Mouse (Mus musculus) embryonic facial prominence, embryonic 15.5 days (tissue): ENCODE results near the gene Tmcc3. TPM values are rescaled to one million over a fixed set of nuclear protein-coding genes. Genes with fewer than 3 reads are reported as not detected.

Experiments used
- ATAC-seq: fragments of 200-750 bp; cut with Nextera tagmentation; 2 replicates; pipeline ENCODE4 v1.8.0; 2017; ENCODE audit warnings: low read depth, moderate TSS enrichment; ENCODE audit not compliant: insufficient number of reproducible peaks, low FRiP score, low TSS enrichment
- H3K27ac ChIP-seq: fragments of 300-500 bp; sonication (generic); replicated peaks from 2 replicates; pipeline ENCODE4 v1.5.1; 2015; ENCODE audit warnings: mild to moderate bottlenecking, inconsistent platforms
- H3K27me3 ChIP-seq: fragments of 300-500 bp; sonication (generic); 2 replicates; pipeline ENCODE4 v1.6.1; 2015; ENCODE audit warnings: inconsistent platforms
- H3K36me3 ChIP-seq: fragments of 300-500 bp; sonication (generic); 2 replicates; pipeline ENCODE4 v1.6.1; 2015; ENCODE audit warnings: mild to moderate bottlenecking, inconsistent platforms
- H3K4me1 ChIP-seq: fragments of 300-500 bp; sonication (generic); 2 replicates; pipeline ENCODE4 v1.6.1; 2015; ENCODE audit warnings: inconsistent platforms
- H3K4me2 ChIP-seq: fragments of 300-500 bp; sonication (generic); replicated peaks from 2 replicates; pipeline ENCODE4 v1.6.1; 2015; ENCODE audit warnings: mild to moderate bottlenecking, inconsistent platforms
- H3K4me3 ChIP-seq: fragments of 300-500 bp; sonication (generic); replicated peaks from 2 replicates; pipeline ENCODE4 v1.5.1; 2015; ENCODE audit warnings: mild to moderate bottlenecking, inconsistent platforms
- H3K9ac ChIP-seq: fragments of 300-500 bp; sonication (generic); 2 replicates; pipeline ENCODE4 v1.6.1; 2015; ENCODE audit warnings: inconsistent platforms
- H3K9me3 ChIP-seq: fragments of 300-500 bp; sonication (generic); replicated peaks from 2 replicates; pipeline ENCODE4 v1.6.1; 2016; ENCODE audit warnings: inconsistent platforms
- WGBS: fragments of 180-500 bp; shearing (Covaris S2); methylation state at CpG from one replicate; pipeline ENCODE4 v1.1.7; 2015; 5-methylcytosine and 5-hydroxymethylcytosine counted together
- polyA plus RNA-seq: library from polyadenylated mRNA; unstranded; fragments of >200 nt; fragmentation: Nextera tagmentation; extraction: Ambion mirVana; gene quantifications from 2 replicates; pipeline ENCODE4 v1.2.1, GENCODE M21; 2015

Gene Tmcc3
- polyA plus RNA-seq, 1 experiment from 2014 or later, result 14.2 TPM

- WGBS, result 66% methylated on average over 3 of the region's 3 CpGs
- Histone ChIP-seq H3K4me3 (no peak overlapping the region), H3K27ac (no peak overlapping the region), H3K36me3 (no peaks in the 10 kb centered on the region), H3K27me3 (no peaks in the 10 kb centered on the region), H3K4me1 (peaks cover 9% of the 10 kb centered on the region), H3K9me3 (no peaks in the 10 kb centered on the region), H3K4me2 (no peak overlapping the region), H3K9ac (no peak overlapping the region)
- no peak for ATAC-seq
Observed at GRCm38 (mm10) chr10:94405456-94405855, 93.7 kb downstream of the Tmcc3 start.

GRCm38 (mm10) chr10:94406821-94407220 lies 95.1 kb downstream of the Tmcc3 start:
- no peaks in the 10 kb centered on the region for H3K36me3 ChIP-seq

DNA sequence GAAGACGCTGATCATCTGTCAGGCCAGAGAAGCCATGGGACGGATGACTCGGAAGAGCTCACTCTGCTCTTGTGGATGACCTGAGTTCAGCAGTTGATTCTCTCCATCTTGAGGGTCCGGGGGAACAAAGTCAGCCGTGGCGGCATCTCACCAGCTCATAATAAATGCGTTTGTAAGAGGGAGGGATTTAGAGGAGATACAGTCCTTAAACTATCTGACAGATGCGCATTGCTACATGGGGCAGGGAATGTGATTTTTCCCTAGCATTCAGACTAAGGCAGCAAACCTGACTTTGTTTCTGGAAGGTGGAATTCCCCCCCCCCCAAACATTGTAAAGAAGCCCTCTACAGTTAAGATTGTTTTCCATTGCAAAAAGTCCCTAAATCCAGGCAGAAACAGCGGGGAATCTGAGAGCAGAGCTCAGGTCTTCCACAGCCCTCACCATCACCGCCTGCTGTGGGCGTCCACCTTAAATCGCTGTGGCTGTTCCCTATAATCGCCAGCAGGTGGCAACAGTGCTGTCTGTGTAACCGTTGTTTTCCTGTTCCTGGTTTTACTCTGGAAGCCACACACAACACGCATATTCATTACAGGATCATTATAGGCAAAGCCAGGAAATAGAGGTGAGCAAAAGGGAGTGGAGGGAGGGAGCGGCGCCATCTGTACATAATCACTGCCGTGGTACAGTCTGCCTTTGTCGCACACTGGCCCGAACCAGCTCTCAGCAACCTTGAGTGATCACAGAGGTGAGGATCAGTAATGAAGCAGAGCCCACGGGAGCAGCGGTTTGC lies 96.8 kb downstream of the Tmcc3 start:
- Histone ChIP-seq H3K4me1 (peaks cover 12% of the 10 kb centered on the region), H3K4me2 (peak overlapping the region; percentile 51), H3K9ac (0 out of 2 replicates have a peak overlapping the region, but pooled peaks have one; percentile 23), H3K4me3 (peak overlapping the region; percentile 32), H3K36me3 (no peaks in the 10 kb centered on the region), H3K9me3 (no peaks in the 10 kb centered on the region), H3K27me3 (no peaks in the 10 kb centered on the region), H3K27ac (no peak overlapping the region)
- WGBS, result 19% methylated on average over 22 of the region's 22 CpGs
- ATAC-seq, result peak; percentile 77

More at GRCm38 (mm10) chr10:94406821-94407220, 95.1 kb downstream of the Tmcc3 start:
- Histone ChIP-seq H3K27ac (no peak overlapping the region), H3K4me1 (peaks cover 9% of the 10 kb centered on the region), H3K9me3 (no peaks in the 10 kb centered on the region), H3K4me3 (no peak overlapping the region), H3K4me2 (no peak overlapping the region), H3K27me3 (no peaks in the 10 kb centered on the region), H3K9ac (no peak overlapping the region)
- ATAC-seq, result no peak
- 90% methylated on average over 7 of the region's 7 CpGs for WGBS

DNA sequence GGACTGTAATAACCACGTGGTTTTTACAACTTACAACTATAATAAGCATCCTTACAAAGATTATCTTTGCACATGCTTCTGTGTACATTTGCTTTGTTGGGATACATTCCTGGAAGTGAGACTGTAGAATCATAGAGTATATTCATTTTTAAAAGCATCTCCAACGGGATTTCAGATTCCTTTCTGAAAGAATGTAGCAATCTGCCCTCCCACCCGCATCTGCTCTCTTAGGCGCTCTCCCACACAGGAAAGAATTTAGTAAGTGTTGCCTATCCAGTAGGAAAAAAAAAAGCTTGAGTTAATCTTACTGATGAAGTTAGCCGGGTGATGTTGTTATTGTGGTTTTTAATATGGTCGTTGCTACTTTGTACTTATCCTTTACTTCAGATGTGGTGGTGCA lies 97.9 kb downstream of the Tmcc3 start:
- H3K4me1 ChIP-seq, result peaks cover 23% of the 10 kb centered on the region
- no peak for ATAC-seq
- no peak overlapping the region for H3K4me3 ChIP-seq
- no peak overlapping the region for H3K4me2 ChIP-seq
- H3K27me3 ChIP-seq, result no peaks in the 10 kb centered on the region
- no peak overlapping the region for H3K9ac ChIP-seq
- H3K36me3 ChIP-seq, result no peaks in the 10 kb centered on the region
- no peaks in the 10 kb centered on the region for H3K9me3 ChIP-seq
- no peak overlapping the region for H3K27ac ChIP-seq
- WGBS, result 52% methylated on average over 6 of the region's 6 CpGs

DNA sequence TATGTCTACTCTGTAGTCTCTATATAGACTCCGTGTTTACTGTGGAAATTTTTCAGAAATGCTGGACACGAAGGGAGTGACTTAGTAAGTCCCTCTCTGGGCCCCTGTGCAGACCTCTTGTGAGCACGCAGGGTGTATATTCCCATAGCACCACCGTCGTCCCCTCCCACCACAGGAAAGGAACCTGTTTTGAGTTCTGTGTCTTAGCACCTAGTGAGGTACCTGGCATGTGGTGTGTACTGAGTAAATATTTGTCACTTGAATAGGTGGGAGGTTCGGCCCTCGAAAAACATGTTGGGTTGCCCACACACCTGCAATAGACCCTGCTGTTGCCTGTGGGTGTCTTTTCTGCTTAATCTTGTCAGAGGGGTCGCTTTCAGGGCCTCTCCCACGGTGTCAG lies 99.8 kb downstream of the Tmcc3 start:
- H3K4me2 ChIP-seq, result no peak overlapping the region
- H3K9me3 ChIP-seq, result no peaks in the 10 kb centered on the region
- H3K27me3 ChIP-seq, result no peaks in the 10 kb centered on the region
- H3K36me3 ChIP-seq, result no peaks in the 10 kb centered on the region
- ATAC-seq, result no peak
- H3K27ac ChIP-seq, result no peak overlapping the region
- no peak overlapping the region for H3K9ac ChIP-seq
- WGBS, result 78% methylated on average over 9 of the region's 9 CpGs
- no peak overlapping the region for H3K4me3 ChIP-seq
- H3K4me1 ChIP-seq, result peaks cover 34% of the 10 kb centered on the region

- 50% methylated on average over 8 of the region's 8 CpGs for WGBS
- Histone ChIP-seq H3K4me2 (no peak overlapping the region), H3K9ac (no peak overlapping the region), H3K27me3 (no peaks in the 10 kb centered on the region; the same call in 1 of the 2 replicates), H3K9me3 (no peaks in the 10 kb centered on the region), H3K36me3 (no peaks in the 10 kb centered on the region), H3K27ac (no peak overlapping the region), H3K4me3 (no peak overlapping the region), H3K4me1 (peaks cover 36% of the 10 kb centered on the region)
- no peak for ATAC-seq
Observed at GRCm38 (mm10) chr10:94413770-94414651, 102.3 kb downstream of the Tmcc3 start.

- H3K27me3 ChIP-seq, result no peaks in the 10 kb centered on the region; the same call in 1 of the 2 replicates
- H3K27ac ChIP-seq, result peak overlapping the region; percentile 59
- peak; percentile 69 for ATAC-seq
- 24% methylated on average over 22 of the region's 22 CpGs for WGBS
- peak overlapping the region; percentile 4; the same call in 1 of the 2 replicates for H3K4me3 ChIP-seq
- no peak overlapping the region for H3K9ac ChIP-seq
- H3K4me2 ChIP-seq, result peak overlapping the region; percentile 35
- H3K9me3 ChIP-seq, result no peaks in the 10 kb centered on the region
- H3K36me3 ChIP-seq, result no peaks in the 10 kb centered on the region
- peaks cover 33% of the 10 kb centered on the region for H3K4me1 ChIP-seq
Observed at GRCm38 (mm10) chr10:94415950-94416844, 104.4 kb downstream of the Tmcc3 start.

- 65% methylated on average over 4 of the region's 4 CpGs for WGBS
Observed at GRCm38 (mm10) chr10:94417643-94418042, 105.9 kb downstream of the Tmcc3 start.

GRCm38 (mm10) chr10:94426000-94426920 lies 114.5 kb downstream of the Tmcc3 start:
- Histone ChIP-seq H3K4me2 (peak overlapping the region; percentile 21; the same call in 1 of the 2 replicates), H3K27me3 (no peaks in the 10 kb centered on the region), H3K9me3 (no peaks in the 10 kb centered on the region), H3K9ac (no peak overlapping the region), H3K4me3 (no peak overlapping the region), H3K27ac (peak overlapping the region; percentile 58; the same call in 1 of the 2 replicates), H3K4me1 (peaks cover 15% of the 10 kb centered on the region; the same call in 1 of the 2 replicates), H3K36me3 (no peaks in the 10 kb centered on the region)
- 44% methylated on average over 12 of the region's 12 CpGs for WGBS
- ATAC-seq, result peak; percentile 84

More at GRCm38 (mm10) chr10:94417643-94418042, 105.9 kb downstream of the Tmcc3 start:
- H3K4me1 ChIP-seq, result peaks cover 33% of the 10 kb centered on the region
- H3K9me3 ChIP-seq, result no peaks in the 10 kb centered on the region
- peak overlapping the region; percentile 75 for H3K27ac ChIP-seq
- no peak overlapping the region for H3K9ac ChIP-seq
- H3K4me3 ChIP-seq, result no peak overlapping the region
- H3K27me3 ChIP-seq, result no peaks in the 10 kb centered on the region; the same call in 1 of the 2 replicates
- H3K4me2 ChIP-seq, result no peak overlapping the region
- no peaks in the 10 kb centered on the region for H3K36me3 ChIP-seq
- no peak for ATAC-seq

GRCm38 (mm10) chr10:94426921-94427270 lies 115.1 kb downstream of the Tmcc3 start:
- WGBS, result 85% methylated on average over 15 of the region's 15 CpGs
- Histone ChIP-seq H3K9me3 (no peaks in the 10 kb centered on the region), H3K4me1 (peaks cover 15% of the 10 kb centered on the region; the same call in 1 of the 2 replicates), H3K36me3 (no peaks in the 10 kb centered on the region), H3K27ac (peak overlapping the region; percentile 58; the same call in 1 of the 2 replicates), H3K4me3 (no peak overlapping the region), H3K4me2 (no peak overlapping the region), H3K27me3 (no peaks in the 10 kb centered on the region), H3K9ac (no peak overlapping the region)
- ATAC-seq, result no peak
